Mouse (Mus musculus) forebrain, embryonic 13.5 days (tissue): ENCODE data around the gene Eri3. TPM values are rescaled to one million over a fixed set of nuclear protein-coding genes. Genes with fewer than 3 reads are reported as not detected.

Experiments used
- ATAC-seq: fragments of 200-750 bp; cut with Nextera tagmentation; 2 replicates; pipeline ENCODE4 v1.8.0; 2017
- H3K27ac ChIP-seq: fragments of 300-500 bp; sonication (generic); 2 replicates; pipeline ENCODE4 v1.5.1; 2015; ENCODE audit warnings: inconsistent platforms, mild to moderate bottlenecking, moderate library complexity
- H3K27me3 ChIP-seq: fragments of 300-500 bp; sonication (generic); 2 replicates; pipeline ENCODE4 v1.6.1; 2015; ENCODE audit warnings: mild to moderate bottlenecking, inconsistent platforms
- H3K36me3 ChIP-seq: fragments of 300-500 bp; sonication (generic); 2 replicates; pipeline ENCODE4 v1.6.1; 2015; ENCODE audit warnings: mild to moderate bottlenecking, inconsistent platforms; ENCODE audit not compliant: poor library complexity, severe bottlenecking
- H3K4me1 ChIP-seq: fragments of 300-500 bp; sonication (generic); 2 replicates; pipeline ENCODE4 v1.6.1; 2015; ENCODE audit warnings: inconsistent platforms
- H3K4me2 ChIP-seq: fragments of 300-500 bp; sonication (generic); 2 replicates; pipeline ENCODE4 v1.6.1; 2015; ENCODE audit warnings: inconsistent platforms, mild to moderate bottlenecking, moderate library complexity
- H3K4me3 ChIP-seq: fragments of 300-500 bp; sonication (generic); 2 replicates; pipeline ENCODE4 v1.5.1; 2015; ENCODE audit warnings: mild to moderate bottlenecking, inconsistent platforms
- H3K9ac ChIP-seq: fragments of 300-500 bp; sonication (generic); 2 replicates; pipeline ENCODE4 v1.6.1; 2015; ENCODE audit warnings: mild to moderate bottlenecking, inconsistent platforms
- H3K9me3 ChIP-seq: fragments of 300-500 bp; sonication (generic); replicated peaks from 2 replicates; pipeline ENCODE4 v1.6.1; 2016; ENCODE audit warnings: inconsistent platforms
- WGBS: fragments of 180-500 bp; shearing (Covaris S2); methylation state at CpG from one replicate; pipeline ENCODE4 v1.1.7; 2015; 5-methylcytosine and 5-hydroxymethylcytosine counted together
- polyA plus RNA-seq: library from polyadenylated mRNA; unstranded; fragments of >200 nt; fragmentation: Nextera tagmentation; extraction: Ambion mirVana; gene quantifications from 2 replicates; pipeline ENCODE4 v1.2.1, GENCODE M21; 2015

Eri3 gene
- polyA plus RNA-seq = 186 and 188 TPM in 2 replicates

GRCm38 (mm10) chr4:117550140-117550851 is at the start of gene Eri3:
Gene Eri3, plus strand, starts transcription at chr4:117550365.
- peak; percentile 99 for ATAC-seq
- WGBS = 0% methylated on average over 47 of the region's 53 CpGs

DNA sequence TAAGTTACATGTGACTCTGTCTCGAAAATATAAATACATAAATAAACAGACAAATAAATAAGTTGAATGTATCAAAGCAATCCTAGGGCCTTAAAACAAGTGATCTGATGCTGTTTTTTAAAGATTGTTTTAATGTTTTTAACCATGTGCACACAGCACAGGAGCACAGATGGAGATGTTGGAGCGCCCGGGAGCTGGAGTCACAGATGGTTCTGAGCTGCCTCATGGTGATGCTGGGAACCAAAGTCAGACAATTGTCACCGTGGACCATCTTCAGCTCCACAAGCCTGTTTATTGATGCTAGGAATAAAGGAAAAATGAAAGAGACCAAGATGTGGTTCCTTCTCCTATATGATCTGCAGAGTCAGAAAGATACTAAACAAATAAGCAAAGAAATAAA is 31.9 kb upstream of the Eri3 start:
- Histone ChIP-seq H3K36me3 (no peaks in the 10 kb centered on the region), H3K9ac (no peak overlapping the region), H3K4me1 (no peaks in the 10 kb centered on the region), H3K27me3 (peaks cover 2% of the 10 kb centered on the region; the same call in 1 of the 2 replicates), H3K27ac (no peak overlapping the region), H3K4me2 (no peak overlapping the region), H3K4me3 (no peak overlapping the region), H3K9me3 (no peaks in the 10 kb centered on the region)
- WGBS = 88% methylated on average over 4 of the region's 4 CpGs
- no peak for ATAC-seq

More at GRCm38 (mm10) chr4:117550140-117550851, at the start of gene Eri3:
- Histone ChIP-seq H3K9ac (peak within 1 kb of the TSS; percentile 82), H3K4me2 (peak within 1 kb of the TSS; percentile 88), H3K27me3 (no peaks in the 10 kb centered on the region), H3K9me3 (no peaks in the 10 kb centered on the region), H3K4me1 (peaks cover 25% of the 10 kb centered on the region), H3K27ac (peak within 1 kb of the TSS; percentile 78), H3K36me3 (no peaks in the 10 kb centered on the region), H3K4me3 (peak within 1 kb of the TSS; percentile 84)

- ATAC-seq = no peak
- 68% methylated on average over 2 of the region's 2 CpGs for WGBS
Observed at GRCm38 (mm10) chr4:117521350-117521749, 28.8 kb upstream of the Eri3 start.

DNA sequence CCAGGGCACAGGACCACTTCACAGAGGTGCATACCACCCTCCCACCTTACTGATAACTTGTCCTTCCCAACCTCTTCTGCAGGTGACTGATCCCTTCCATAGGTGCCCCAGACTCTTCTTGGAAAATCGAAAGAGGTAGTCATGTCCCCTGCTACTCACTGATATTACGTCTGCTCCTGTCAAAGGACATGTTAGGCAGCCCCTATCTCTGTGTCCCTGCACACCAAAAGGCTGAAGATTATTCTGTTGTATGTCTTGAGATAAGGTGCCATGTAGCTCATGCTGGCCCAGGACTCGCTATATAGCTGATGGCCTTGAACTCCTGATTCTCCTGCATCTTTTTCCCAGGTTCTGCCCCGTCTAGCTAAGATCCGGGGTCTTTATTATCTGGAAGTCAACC is 24.2 kb upstream of the Eri3 start:
- Histone ChIP-seq H3K9ac (no peak overlapping the region), H3K4me3 (no peak overlapping the region), H3K27ac (no peak overlapping the region), H3K27me3 (peaks cover 12% of the 10 kb centered on the region), H3K36me3 (no peaks in the 10 kb centered on the region), H3K4me2 (no peak overlapping the region), H3K4me1 (no peaks in the 10 kb centered on the region), H3K9me3 (no peaks in the 10 kb centered on the region)
- no peak for ATAC-seq
- WGBS = 90% methylated on average over 5 of the region's 5 CpGs

More at GRCm38 (mm10) chr4:117521350-117521749, 28.8 kb upstream of the Eri3 start:
- Histone ChIP-seq H3K9ac (no peak overlapping the region), H3K9me3 (no peaks in the 10 kb centered on the region), H3K36me3 (no peaks in the 10 kb centered on the region), H3K27ac (no peak overlapping the region), H3K4me3 (no peak overlapping the region), H3K4me1 (no peaks in the 10 kb centered on the region), H3K27me3 (peaks cover 7% of the 10 kb centered on the region), H3K4me2 (no peak overlapping the region)

GRCm38 (mm10) chr4:117527116-117527899 is 22.9 kb upstream of the Eri3 start:
- ATAC-seq = no peak
- Histone ChIP-seq H3K4me3 (no peak overlapping the region), H3K4me2 (no peak overlapping the region), H3K4me1 (no peaks in the 10 kb centered on the region), H3K9ac (no peak overlapping the region), H3K27me3 (peaks cover 12% of the 10 kb centered on the region), H3K36me3 (no peaks in the 10 kb centered on the region), H3K9me3 (no peaks in the 10 kb centered on the region), H3K27ac (no peak overlapping the region)
- WGBS = 61% methylated on average over 9 of the region's 9 CpGs

DNA sequence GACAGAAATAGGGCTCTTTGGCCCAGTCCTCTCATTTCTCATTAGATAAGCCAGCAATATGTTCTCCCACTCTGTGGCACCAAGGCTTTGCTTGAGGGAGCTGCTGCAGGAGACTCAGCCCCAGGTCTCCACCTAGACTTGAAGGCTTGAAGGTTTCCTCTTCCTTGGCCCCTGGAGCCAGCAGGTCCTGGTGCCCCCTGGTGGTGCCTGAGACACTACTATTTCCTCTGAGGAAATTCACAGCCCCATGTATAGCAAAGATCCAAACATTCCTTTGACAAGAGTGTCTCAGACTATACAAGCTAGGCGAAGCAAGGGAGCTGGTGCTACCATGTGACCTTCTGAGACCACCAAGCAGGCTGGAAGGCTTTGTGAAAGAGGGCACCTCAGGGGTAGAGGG is 22.2 kb upstream of the Eri3 start:
- no peak for ATAC-seq
- Histone ChIP-seq H3K9ac (no peak overlapping the region), H3K4me1 (no peaks in the 10 kb centered on the region), H3K4me2 (no peak overlapping the region), H3K4me3 (no peak overlapping the region), H3K27me3 (peaks cover 10% of the 10 kb centered on the region), H3K9me3 (no peaks in the 10 kb centered on the region), H3K27ac (no peak overlapping the region), H3K36me3 (no peaks in the 10 kb centered on the region)
- WGBS = 33% methylated on average over 1 of the region's 1 CpGs

GRCm38 (mm10) chr4:117529843-117530242 is 20.3 kb upstream of the Eri3 start:
- Histone ChIP-seq H3K4me2 (no peak overlapping the region), H3K4me1 (no peaks in the 10 kb centered on the region), H3K9me3 (no peaks in the 10 kb centered on the region), H3K27ac (no peak overlapping the region), H3K4me3 (no peak overlapping the region), H3K27me3 (peaks cover 10% of the 10 kb centered on the region), H3K36me3 (no peaks in the 10 kb centered on the region), H3K9ac (no peak overlapping the region)
- ATAC-seq = no peak
- 72% methylated on average over 4 of the region's 4 CpGs for WGBS

DNA sequence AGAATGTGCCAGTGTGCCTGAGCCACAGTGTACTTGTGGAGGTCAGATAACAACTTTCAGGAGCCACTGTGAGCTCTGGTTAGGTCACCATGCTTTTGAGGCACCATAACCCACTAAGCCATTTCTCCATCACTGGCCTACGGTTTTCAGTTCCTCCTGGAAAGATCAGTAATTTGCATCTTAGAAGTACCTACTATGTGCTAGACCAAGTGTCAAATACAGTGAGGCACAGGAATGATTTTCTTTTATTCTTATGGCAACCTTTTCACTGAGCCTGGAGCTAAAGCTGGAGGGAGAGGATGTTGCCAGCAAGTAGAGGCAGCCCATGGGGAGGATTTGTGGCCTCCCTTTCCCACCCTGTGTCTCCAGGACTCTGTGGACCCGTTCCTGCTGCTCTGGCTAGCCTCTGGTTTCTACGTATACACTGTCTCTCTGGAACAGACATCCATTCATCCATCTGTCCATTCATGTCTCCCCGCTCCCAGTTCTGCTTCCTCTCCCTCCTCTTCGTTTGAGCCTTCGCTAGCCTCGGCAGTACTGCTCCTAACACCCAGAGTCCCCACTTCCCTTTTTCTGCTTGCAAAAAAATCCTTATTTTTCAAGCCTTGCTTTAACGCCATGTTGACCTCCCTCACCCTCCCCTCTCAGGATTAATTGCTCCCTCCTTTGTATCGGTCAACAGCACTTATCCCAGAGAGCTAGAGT is 14.5 kb upstream of the Eri3 start:
- ATAC-seq = no peak

DNA sequence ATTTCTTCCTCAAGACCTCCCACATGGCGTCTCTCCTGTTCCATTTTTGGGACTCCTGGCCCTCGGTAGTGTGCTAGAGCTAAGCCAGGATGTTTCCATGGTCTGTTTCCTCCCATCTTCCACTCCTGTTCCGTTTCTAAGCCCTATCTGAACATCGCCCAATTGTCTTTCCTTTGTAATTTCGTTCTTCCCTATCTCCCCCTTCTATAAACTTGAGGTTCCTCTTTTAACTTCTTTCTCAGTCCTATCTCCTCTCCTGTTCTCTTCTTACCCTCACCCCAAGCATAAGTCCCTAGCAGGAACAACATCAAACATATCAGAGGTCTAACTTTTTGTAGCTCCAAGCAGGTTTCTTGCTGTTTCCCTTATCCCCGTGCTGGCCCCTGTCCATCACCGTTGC is 13.2 kb upstream of the Eri3 start:
- Histone ChIP-seq H3K4me2 (no peak overlapping the region), H3K36me3 (no peaks in the 10 kb centered on the region), H3K4me3 (no peak overlapping the region), H3K9me3 (no peaks in the 10 kb centered on the region), H3K27me3 (no peaks in the 10 kb centered on the region), H3K27ac (no peak overlapping the region), H3K9ac (no peak overlapping the region), H3K4me1 (no peaks in the 10 kb centered on the region)
- 88% methylated on average over 7 of the region's 7 CpGs for WGBS
- ATAC-seq = no peak

More for the DNA sequence above, 14.5 kb upstream of the Eri3 start:
- Histone ChIP-seq H3K27ac (no peak overlapping the region), H3K36me3 (no peaks in the 10 kb centered on the region), H3K4me2 (no peak overlapping the region), H3K9ac (no peak overlapping the region), H3K4me1 (no peaks in the 10 kb centered on the region), H3K9me3 (no peaks in the 10 kb centered on the region), H3K27me3 (no peaks in the 10 kb centered on the region), H3K4me3 (no peak overlapping the region)
- WGBS = 48% methylated on average over 9 of the region's 9 CpGs

DNA sequence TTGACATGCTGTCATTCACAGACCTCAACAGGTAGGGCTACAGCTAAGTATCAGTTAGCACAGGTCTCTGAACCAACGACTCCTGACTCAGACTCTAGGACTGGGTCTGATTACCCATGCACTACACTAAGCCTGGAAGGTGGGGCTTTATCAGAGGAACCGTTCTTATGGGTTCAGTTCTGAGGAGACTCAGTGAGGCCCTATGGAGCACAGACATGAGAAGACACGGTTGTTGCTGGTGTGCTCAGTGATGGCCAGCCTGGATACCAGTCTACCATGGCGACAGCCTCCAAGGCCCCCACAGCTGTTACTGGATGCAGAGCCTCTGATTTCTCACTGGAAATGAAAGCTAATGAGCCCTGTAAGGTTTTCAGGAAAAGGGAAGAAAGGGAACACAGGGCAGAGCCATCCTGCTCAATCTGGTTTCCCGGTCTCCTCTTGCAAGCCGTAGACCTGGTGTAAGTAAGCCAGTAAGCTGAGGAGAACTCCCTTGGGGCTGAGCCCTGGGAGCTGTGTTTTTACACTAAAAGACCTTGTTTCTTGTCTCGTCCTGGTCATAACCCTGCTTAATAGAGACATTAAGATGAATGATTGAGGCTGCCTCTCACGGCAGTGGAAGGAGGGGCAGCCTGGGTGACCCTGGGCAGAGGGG is 10.7 kb upstream of the Eri3 start:
- no peak overlapping the region for H3K9ac ChIP-seq
- H3K27ac ChIP-seq = no peak overlapping the region
- H3K4me3 ChIP-seq = no peak overlapping the region
- WGBS = 82% methylated on average over 8 of the region's 8 CpGs
- H3K4me1 ChIP-seq = no peaks in the 10 kb centered on the region
- ATAC-seq = no peak
- no peaks in the 10 kb centered on the region for H3K27me3 ChIP-seq
- H3K9me3 ChIP-seq = no peaks in the 10 kb centered on the region
- H3K36me3 ChIP-seq = no peaks in the 10 kb centered on the region
- no peak overlapping the region for H3K4me2 ChIP-seq

DNA sequence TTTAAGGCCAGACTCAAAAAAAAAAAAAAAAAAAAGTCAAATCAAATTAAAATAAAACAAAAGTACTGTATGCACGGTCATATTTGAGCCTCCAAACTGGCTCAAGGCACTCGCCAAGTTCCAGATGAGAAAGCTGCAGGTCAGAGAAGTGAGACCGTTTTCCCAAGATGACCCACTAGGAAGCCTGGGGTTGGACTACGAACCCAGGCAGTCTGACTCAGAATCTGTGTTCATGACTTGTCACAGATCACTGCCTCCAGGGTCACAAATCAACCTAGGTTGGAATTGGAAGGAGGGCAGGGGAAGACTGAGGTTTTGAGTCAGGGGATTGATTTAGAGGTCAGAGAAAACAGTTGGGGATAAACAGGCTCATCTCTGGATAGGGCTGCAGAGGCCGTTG is 9.6 kb upstream of the Eri3 start:
- H3K9ac ChIP-seq = no peak overlapping the region

More for the DNA sequence above, 9.6 kb upstream of the Eri3 start:
- Histone ChIP-seq H3K4me3 (no peak overlapping the region), H3K4me1 (no peaks in the 10 kb centered on the region), H3K27me3 (no peaks in the 10 kb centered on the region), H3K4me2 (no peak overlapping the region), H3K27ac (no peak overlapping the region), H3K36me3 (no peaks in the 10 kb centered on the region), H3K9me3 (no peaks in the 10 kb centered on the region)
- ATAC-seq = no peak
- 85% methylated on average over 5 of the region's 5 CpGs for WGBS
